Mouse (Mus musculus): ENCODE results near the gene Gnaz.

DNA sequence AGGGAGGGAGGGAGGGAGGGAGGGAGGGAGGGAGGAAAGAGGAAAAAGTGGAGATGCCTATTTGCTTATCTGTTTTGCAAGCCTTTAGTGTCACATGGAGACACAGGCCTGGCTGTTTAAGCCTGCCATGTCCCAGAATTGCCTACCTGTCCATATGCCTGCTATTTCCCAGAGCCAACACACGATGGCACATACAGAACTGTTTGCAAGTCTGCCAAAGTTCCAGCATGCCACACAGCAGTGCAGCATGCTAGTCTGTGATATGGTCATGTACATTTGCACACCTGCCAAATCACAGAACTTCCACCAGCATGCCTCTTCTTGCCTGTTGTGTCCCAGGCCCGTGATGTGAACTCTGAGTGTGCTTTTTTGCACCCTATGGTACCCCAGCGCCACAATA is 36.4 kb upstream of the Gnaz start:
- no peak for TF ChIP-seq CTCF (IDR thresholded peaks at IDR 0.05; ENCODE audit: extremely low read depth, insufficient read length, insufficient replicate concordance, low read depth, low read length)
- no peak for TF ChIP-seq POLR2A (IDR thresholded peaks at IDR 0.05; ENCODE audit: low read depth, low read length)
